Mouse (Mus musculus) neutrophil, adult 65 days (primary cell): ENCODE results near the gene Rgs1. TPM values are rescaled to one million over a fixed set of nuclear protein-coding genes. Genes with fewer than 3 reads are reported as not detected.

Source experiments
- total RNA-seq: library from RNA; stranded (reverse); gene quantifications from 2 replicates; pipeline ENCODE4 v1.2.4, GENCODE M21; 2023

Gene Rgs1
- total RNA-seq = 29.5 and 48.0 TPM in 2 replicates

DNA sequence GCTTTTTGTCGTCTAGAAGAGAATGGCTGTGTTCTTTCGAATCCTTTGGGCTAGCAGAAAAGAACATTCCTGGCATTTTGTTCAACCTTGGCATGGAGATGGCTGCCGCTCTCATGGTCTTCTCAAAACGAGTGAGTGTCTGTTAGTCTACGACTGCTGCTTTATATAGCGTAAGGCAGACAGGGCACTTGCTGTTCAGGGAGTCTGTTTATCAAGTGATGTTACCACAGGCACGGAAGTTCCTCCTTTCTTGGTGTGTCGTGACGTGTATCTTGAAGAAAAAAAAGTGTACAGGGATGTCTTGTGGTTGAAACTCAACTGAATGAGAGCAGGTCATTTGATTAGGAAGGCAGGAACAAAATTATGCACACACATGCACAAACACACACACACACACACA is at the start of gene Rgs1:
Gene Rgs1, minus strand, starts transcription at position 320 of the 400 bp plus-strand sequence.

Other genes with a start within 250 kb of the Rgs1 start
- gene Rgs2, start 245.1 kb downstream of the Rgs1 start, total RNA-seq = 942 and 1,029 TPM in 2 replicates
- gene Rgs13, start 71.9 kb downstream of the Rgs1 start, total RNA-seq = not detected in 2 replicates